Mouse (Mus musculus): ENCODE measurements at regions not wholly inside any gene's neighbourhood (a gene's known extent, or its start where the extent isn't known, plus 50 kb on each side); places are given as distances from the start of the nearest gene placed in this dataset.

DNA sequence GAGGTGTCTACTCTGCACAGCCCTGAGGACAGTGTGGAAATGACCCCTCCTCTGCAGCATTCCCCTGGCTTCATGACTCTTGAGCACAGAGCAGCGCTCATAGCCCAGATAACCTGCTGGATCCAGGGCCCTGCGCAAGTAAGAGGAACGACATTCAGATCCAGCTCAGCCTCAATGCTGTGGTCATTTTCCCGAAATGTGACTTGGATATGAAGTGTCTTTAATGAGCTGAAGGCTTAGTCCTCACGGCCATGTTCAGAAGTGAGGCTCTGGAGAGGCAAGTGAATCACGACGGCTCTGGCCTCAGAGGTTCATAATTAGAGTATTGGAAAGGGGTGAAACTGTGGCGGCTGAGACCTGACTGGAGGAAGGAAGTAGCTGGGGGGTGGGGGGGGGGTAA, 200.6 kb upstream of the Vstm2b start:
- H3K4me1 ChIP-seq: no peaks in the 10 kb centered on the region
- no peak overlapping the region for H3K9ac ChIP-seq
- no peaks in the 10 kb centered on the region for H3K36me3 ChIP-seq
- no peaks in the 10 kb centered on the region for H3K27me3 ChIP-seq (replicated peaks)
- H3K27ac ChIP-seq (replicated peaks): no peak overlapping the region
- no peak for ATAC-seq (ENCODE audit: extremely low read depth, insufficient number of reproducible peaks, low FRiP score, low TSS enrichment)
- no peak overlapping the region for H3K4me2 ChIP-seq
- H3K4me3 ChIP-seq: no peak overlapping the region
- 57% methylated on average over 8 of the region's 8 CpGs for WGBS
- H3K9me3 ChIP-seq: no peaks in the 10 kb centered on the region

DNA sequence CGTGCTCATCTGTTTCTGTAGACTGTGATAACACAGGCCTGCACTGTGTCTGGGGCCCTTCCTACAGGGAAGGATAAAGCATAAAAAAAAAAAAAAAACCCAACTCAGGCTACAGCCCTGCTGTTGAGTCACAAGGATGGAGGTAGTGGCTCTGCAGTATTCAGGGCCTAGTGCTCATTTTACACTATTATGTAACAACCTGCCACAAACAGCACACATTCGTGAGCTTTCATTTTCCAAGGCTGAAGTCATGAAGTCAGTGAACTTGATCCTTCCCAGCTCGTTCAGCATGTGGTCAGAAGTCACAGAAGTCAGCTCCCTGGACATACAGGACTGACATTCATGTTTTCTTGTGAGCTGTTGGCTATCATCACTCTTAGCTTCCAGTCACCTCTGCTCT, 199.8 kb upstream of the Vstm2b start:
- 35% methylated on average over 3 of the region's 3 CpGs for WGBS

GRCm38 (mm10) chr7:40699633-40700032, 198.5 kb upstream of the Vstm2b start:
- no peak overlapping the region for H3K4me3 ChIP-seq
- H3K36me3 ChIP-seq: no peaks in the 10 kb centered on the region
- no peak overlapping the region for H3K9ac ChIP-seq
- no peaks in the 10 kb centered on the region for H3K9me3 ChIP-seq
- no peak overlapping the region for H3K4me2 ChIP-seq
- no peak overlapping the region for H3K27ac ChIP-seq (replicated peaks)
- no peaks in the 10 kb centered on the region for H3K4me1 ChIP-seq
- 93% methylated on average over 1 of the region's 1 CpGs for WGBS
- H3K27me3 ChIP-seq (replicated peaks): no peaks in the 10 kb centered on the region
- ATAC-seq (ENCODE audit: extremely low read depth, insufficient number of reproducible peaks, low FRiP score, low TSS enrichment): no peak

More for the DNA sequence above, 199.8 kb upstream of the Vstm2b start:
- Histone ChIP-seq H3K4me3 (no peak overlapping the region), H3K4me1 (no peaks in the 10 kb centered on the region), H3K27ac (replicated peaks) (no peak overlapping the region), H3K4me2 (no peak overlapping the region), H3K9ac (no peak overlapping the region), H3K36me3 (no peaks in the 10 kb centered on the region), H3K9me3 (no peaks in the 10 kb centered on the region), H3K27me3 (replicated peaks) (no peaks in the 10 kb centered on the region)
- no peak for ATAC-seq (ENCODE audit: extremely low read depth, insufficient number of reproducible peaks, low FRiP score, low TSS enrichment)

DNA sequence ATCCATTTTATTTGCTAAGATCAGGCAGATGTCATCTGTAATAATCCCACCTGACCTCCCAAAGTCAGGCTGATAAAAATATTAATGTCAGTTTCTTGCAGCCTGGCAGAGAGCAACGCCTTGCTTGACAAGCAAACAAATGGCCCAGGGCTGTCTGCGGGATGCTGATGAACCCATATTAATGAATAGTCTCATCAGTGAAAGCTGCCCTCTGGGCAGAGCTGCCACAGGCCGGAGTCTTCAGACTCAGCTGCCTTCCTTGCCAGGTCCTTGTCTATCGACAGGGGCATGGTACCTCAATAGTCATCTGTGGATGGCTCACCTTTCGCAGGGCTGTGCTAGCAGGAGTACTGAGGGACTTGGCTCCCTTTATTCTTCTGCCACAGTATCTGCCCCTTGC, 197.5 kb upstream of the Vstm2b start:
- Histone ChIP-seq H3K27me3 (replicated peaks) (no peaks in the 10 kb centered on the region), H3K36me3 (no peaks in the 10 kb centered on the region), H3K4me2 (no peak overlapping the region), H3K27ac (replicated peaks) (no peak overlapping the region), H3K4me1 (no peaks in the 10 kb centered on the region), H3K4me3 (no peak overlapping the region), H3K9me3 (no peaks in the 10 kb centered on the region), H3K9ac (no peak overlapping the region)
- 77% methylated on average over 5 of the region's 5 CpGs for WGBS
- no peak for ATAC-seq (ENCODE audit: extremely low read depth, insufficient number of reproducible peaks, low FRiP score, low TSS enrichment)

DNA sequence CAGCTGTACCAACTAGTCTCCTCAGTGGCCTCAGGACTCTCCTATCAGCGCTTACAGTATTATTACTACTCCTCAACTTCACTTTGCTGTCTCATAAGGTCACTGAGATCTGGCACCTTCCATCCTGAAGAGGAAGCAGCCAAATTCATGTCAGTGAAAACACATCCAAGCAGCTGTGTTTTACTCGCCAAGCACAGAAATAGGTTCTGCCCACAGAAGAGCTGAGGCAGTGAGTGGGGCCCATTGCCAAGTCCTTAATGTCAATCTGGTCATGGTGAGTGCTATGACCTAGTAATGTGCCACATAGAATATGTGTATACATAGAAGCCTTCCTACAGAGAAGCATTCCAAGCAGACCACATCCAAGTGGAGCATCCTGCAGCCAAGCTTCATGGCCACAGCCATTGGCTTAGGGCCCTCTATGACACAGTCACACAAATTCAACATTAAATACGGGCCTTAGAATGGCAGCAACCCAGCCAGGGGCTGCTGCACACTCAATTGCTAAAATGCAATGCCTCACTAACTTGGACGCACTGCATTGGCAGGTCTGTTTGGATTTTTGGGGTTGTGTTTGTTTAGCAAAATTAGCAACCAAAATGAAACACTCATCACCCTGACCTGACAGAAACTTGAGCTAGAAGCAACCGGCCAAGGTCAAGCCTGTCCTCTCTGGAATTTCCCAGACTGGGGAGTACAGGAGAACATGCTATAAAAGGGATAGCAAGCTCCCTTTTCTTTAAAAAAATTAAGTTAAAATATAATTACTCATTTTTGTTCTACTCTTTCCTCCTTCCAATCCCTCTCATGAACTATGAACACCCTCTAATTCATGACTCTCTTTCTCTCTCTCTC, 195.7 kb upstream of the Vstm2b start:
- no peak for ATAC-seq (ENCODE audit: extremely low read depth, insufficient number of reproducible peaks, low FRiP score, low TSS enrichment)
- H3K9ac ChIP-seq: no peak overlapping the region
- no peaks in the 10 kb centered on the region for H3K36me3 ChIP-seq
- no peaks in the 10 kb centered on the region for H3K27me3 ChIP-seq (replicated peaks)
- no peak overlapping the region for H3K27ac ChIP-seq (replicated peaks)
- no peaks in the 10 kb centered on the region for H3K4me1 ChIP-seq
- no peak overlapping the region for H3K4me2 ChIP-seq
- H3K4me3 ChIP-seq: no peak overlapping the region
- no peaks in the 10 kb centered on the region for H3K9me3 ChIP-seq
- WGBS: 63% methylated on average over 5 of the region's 5 CpGs

GRCm38 (mm10) chr7:40708231-40708630, 189.9 kb upstream of the Vstm2b start:
- Histone ChIP-seq H3K4me2 (no peak overlapping the region), H3K27ac (replicated peaks) (no peak overlapping the region), H3K4me1 (no peaks in the 10 kb centered on the region), H3K9ac (no peak overlapping the region), H3K36me3 (no peaks in the 10 kb centered on the region), H3K9me3 (no peaks in the 10 kb centered on the region), H3K27me3 (replicated peaks) (no peaks in the 10 kb centered on the region), H3K4me3 (no peak overlapping the region)
- 91% methylated on average over 2 of the region's 2 CpGs for WGBS
- no peak for ATAC-seq (ENCODE audit: extremely low read depth, insufficient number of reproducible peaks, low FRiP score, low TSS enrichment)

- Histone ChIP-seq H3K4me1 (no peaks in the 10 kb centered on the region), H3K27me3 (replicated peaks) (no peaks in the 10 kb centered on the region), H3K36me3 (no peaks in the 10 kb centered on the region), H3K27ac (replicated peaks) (no peak overlapping the region), H3K4me2 (no peak overlapping the region), H3K9ac (no peak overlapping the region), H3K9me3 (no peaks in the 10 kb centered on the region), H3K4me3 (no peak overlapping the region)
- ATAC-seq (ENCODE audit: extremely low read depth, insufficient number of reproducible peaks, low FRiP score, low TSS enrichment): no peak
- 56% methylated on average over 6 of the region's 6 CpGs for WGBS
Measured at GRCm38 (mm10) chr7:40717991-40718390, 180.1 kb upstream of the Vstm2b start.

GRCm38 (mm10) chr7:40736971-40737468, 161.1 kb upstream of the Vstm2b start:
- Histone ChIP-seq H3K4me1 (no peaks in the 10 kb centered on the region), H3K9ac (no peak overlapping the region), H3K4me2 (no peak overlapping the region), H3K9me3 (no peaks in the 10 kb centered on the region), H3K36me3 (no peaks in the 10 kb centered on the region), H3K27me3 (replicated peaks) (no peaks in the 10 kb centered on the region), H3K27ac (replicated peaks) (no peak overlapping the region), H3K4me3 (no peak overlapping the region)
- no peak for ATAC-seq (ENCODE audit: extremely low read depth, insufficient number of reproducible peaks, low FRiP score, low TSS enrichment)
- WGBS: 54% methylated on average over 6 of the region's 6 CpGs

GRCm38 (mm10) chr7:40737496-40737895, 160.6 kb upstream of the Vstm2b start:
- no peaks in the 10 kb centered on the region for H3K9me3 ChIP-seq
- 70% methylated on average over 7 of the region's 7 CpGs for WGBS
- H3K27me3 ChIP-seq (replicated peaks): no peaks in the 10 kb centered on the region
- H3K4me1 ChIP-seq: no peaks in the 10 kb centered on the region
- no peaks in the 10 kb centered on the region for H3K36me3 ChIP-seq
- H3K9ac ChIP-seq: no peak overlapping the region
- H3K27ac ChIP-seq (replicated peaks): no peak overlapping the region
- no peak for ATAC-seq (ENCODE audit: extremely low read depth, insufficient number of reproducible peaks, low FRiP score, low TSS enrichment)
- H3K4me3 ChIP-seq: no peak overlapping the region
- no peak overlapping the region for H3K4me2 ChIP-seq

- no peak for ATAC-seq (ENCODE audit: extremely low read depth, insufficient number of reproducible peaks, low FRiP score, low TSS enrichment)
- no peak overlapping the region for H3K4me3 ChIP-seq
- 81% methylated on average over 3 of the region's 3 CpGs for WGBS
- no peaks in the 10 kb centered on the region for H3K36me3 ChIP-seq
- H3K9me3 ChIP-seq: no peaks in the 10 kb centered on the region
- no peak overlapping the region for H3K27ac ChIP-seq (replicated peaks)
- H3K9ac ChIP-seq: no peak overlapping the region
- no peaks in the 10 kb centered on the region for H3K27me3 ChIP-seq (replicated peaks)
- H3K4me1 ChIP-seq: no peaks in the 10 kb centered on the region
- no peak overlapping the region for H3K4me2 ChIP-seq
Measured at GRCm38 (mm10) chr7:40738174-40738573, 160.0 kb upstream of the Vstm2b start.

GRCm38 (mm10) chr7:40742553-40743151, 155.5 kb upstream of the Vstm2b start:
- no peaks in the 10 kb centered on the region for H3K36me3 ChIP-seq
- no peaks in the 10 kb centered on the region for H3K27me3 ChIP-seq (replicated peaks)
- no peak overlapping the region for H3K4me2 ChIP-seq
- 54% methylated on average over 4 of the region's 4 CpGs for WGBS
- no peaks in the 10 kb centered on the region for H3K9me3 ChIP-seq
- no peak for ATAC-seq (ENCODE audit: extremely low read depth, insufficient number of reproducible peaks, low FRiP score, low TSS enrichment)
- no peak overlapping the region for H3K4me3 ChIP-seq
- H3K27ac ChIP-seq (replicated peaks): no peak overlapping the region
- no peak overlapping the region for H3K9ac ChIP-seq
- no peaks in the 10 kb centered on the region for H3K4me1 ChIP-seq

DNA sequence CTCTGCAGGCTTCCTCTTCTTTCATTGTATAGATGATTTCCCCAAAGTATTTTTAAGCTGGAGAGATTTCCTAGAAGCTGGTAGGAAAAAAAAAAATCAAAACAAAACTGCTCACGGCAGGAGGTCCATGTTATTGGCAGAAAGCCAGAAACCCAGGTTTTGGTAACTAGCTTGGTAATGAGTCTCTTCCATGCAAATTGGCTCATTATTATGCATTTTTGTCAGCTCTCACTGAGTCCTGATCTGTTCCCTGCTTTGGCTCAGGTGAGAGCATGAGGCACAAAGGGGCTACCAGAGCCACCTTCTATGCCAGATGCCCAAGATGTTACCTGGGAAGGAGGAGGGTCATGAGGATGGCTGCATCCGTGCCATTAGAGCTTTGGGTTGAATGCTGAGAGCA, 146.3 kb upstream of the Vstm2b start:
- Histone ChIP-seq H3K4me2 (no peak overlapping the region), H3K4me3 (no peak overlapping the region), H3K27ac (replicated peaks) (no peak overlapping the region), H3K27me3 (replicated peaks) (no peaks in the 10 kb centered on the region), H3K36me3 (no peaks in the 10 kb centered on the region), H3K9ac (no peak overlapping the region), H3K4me1 (no peaks in the 10 kb centered on the region), H3K9me3 (no peaks in the 10 kb centered on the region)
- 47% methylated on average over 2 of the region's 2 CpGs for WGBS
- no peak for ATAC-seq (ENCODE audit: extremely low read depth, insufficient number of reproducible peaks, low FRiP score, low TSS enrichment)
